Mouse (Mus musculus) limb, embryonic 15.5 days (tissue): ENCODE measurements around the gene Glrb. TPM values are rescaled to one million over a fixed set of nuclear protein-coding genes. Genes with fewer than 3 reads are reported as not detected.

Experiments used
- ATAC-seq: fragments of 200-750 bp; cut with Nextera tagmentation; 2 replicates; pipeline ENCODE4 v1.8.0; 2017; ENCODE audit warnings: low read depth, moderate TSS enrichment; ENCODE audit not compliant: insufficient number of reproducible peaks, low FRiP score, low TSS enrichment
- H3K27ac ChIP-seq: fragments of 300-500 bp; sonication (generic); 2 replicates; pipeline ENCODE4 v1.5.1; 2015; ENCODE audit warnings: moderate library complexity, mild to moderate bottlenecking, inconsistent platforms
- H3K27me3 ChIP-seq: fragments of 300-500 bp; sonication (generic); 2 replicates; pipeline ENCODE4 v1.6.1; 2015; ENCODE audit warnings: inconsistent platforms
- H3K36me3 ChIP-seq: fragments of 300-500 bp; sonication (generic); 2 replicates; pipeline ENCODE4 v1.6.1; 2015; ENCODE audit warnings: inconsistent platforms
- H3K4me1 ChIP-seq: fragments of 300-500 bp; sonication (generic); 2 replicates; pipeline ENCODE4 v1.6.1; 2015; ENCODE audit warnings: inconsistent platforms
- H3K4me2 ChIP-seq: fragments of 300-500 bp; sonication (generic); 2 replicates; pipeline ENCODE4 v1.6.1; 2015; ENCODE audit warnings: mild to moderate bottlenecking, inconsistent platforms
- H3K4me3 ChIP-seq: fragments of 300-500 bp; sonication (generic); 2 replicates; pipeline ENCODE4 v1.5.1; 2015; ENCODE audit warnings: mild to moderate bottlenecking, inconsistent platforms
- H3K9ac ChIP-seq: fragments of 300-500 bp; sonication (generic); 2 replicates; pipeline ENCODE4 v1.6.1; 2015; ENCODE audit warnings: inconsistent platforms
- H3K9me3 ChIP-seq: fragments of 300-500 bp; sonication (generic); 2 replicates; pipeline ENCODE4 v1.6.1; 2016; ENCODE audit warnings: inconsistent platforms
- WGBS: fragments of 180-500 bp; shearing (Covaris S2); methylation state at CpG from one replicate; pipeline ENCODE4 v1.1.7; 2015; 5-methylcytosine and 5-hydroxymethylcytosine counted together
- polyA plus RNA-seq: library from polyadenylated mRNA; unstranded; fragments of >200 nt; fragmentation: Nextera tagmentation; extraction: Ambion mirVana; gene quantifications from 2 replicates; pipeline ENCODE4 v1.2.1, GENCODE M21; 2015

Glrb gene
- polyA plus RNA-seq, 1 experiment from 2014 or later: 16.7 TPM

- ATAC-seq: no peak
- Histone ChIP-seq H3K9me3 (no peaks in the 10 kb centered on the region), H3K27ac (no peak overlapping the region), H3K9ac (no peak overlapping the region), H3K4me3 (no peak overlapping the region), H3K4me1 (no peaks in the 10 kb centered on the region), H3K27me3 (no peaks in the 10 kb centered on the region), H3K4me2 (no peak overlapping the region), H3K36me3 (no peaks in the 10 kb centered on the region)
These were observed 99.7 kb downstream of the Glrb start for GRCm38 (mm10) chr3:80813734-80814133.

- H3K4me3 ChIP-seq: no peak overlapping the region
- H3K4me2 ChIP-seq: no peak overlapping the region
- no peak overlapping the region for H3K9ac ChIP-seq
- 78% methylated on average over 3 of the region's 3 CpGs for WGBS
- no peaks in the 10 kb centered on the region for H3K36me3 ChIP-seq
- no peak for ATAC-seq
- no peak overlapping the region for H3K27ac ChIP-seq
- no peaks in the 10 kb centered on the region for H3K4me1 ChIP-seq
- H3K27me3 ChIP-seq: no peaks in the 10 kb centered on the region
- H3K9me3 ChIP-seq: no peaks in the 10 kb centered on the region
These were observed 101.2 kb downstream of the Glrb start for GRCm38 (mm10) chr3:80812237-80812636.

GRCm38 (mm10) chr3:80805327-80805726 lies 108.1 kb downstream of the Glrb start:
- 12% methylated on average over 1 of the region's 1 CpGs for WGBS
- Histone ChIP-seq H3K9me3 (no peaks in the 10 kb centered on the region), H3K9ac (no peak overlapping the region), H3K27me3 (peaks cover 24% of the 10 kb centered on the region), H3K4me2 (no peak overlapping the region), H3K4me1 (peaks cover 18% of the 10 kb centered on the region), H3K4me3 (no peak overlapping the region), H3K27ac (no peak overlapping the region), H3K36me3 (no peaks in the 10 kb centered on the region)
- no peak for ATAC-seq

DNA sequence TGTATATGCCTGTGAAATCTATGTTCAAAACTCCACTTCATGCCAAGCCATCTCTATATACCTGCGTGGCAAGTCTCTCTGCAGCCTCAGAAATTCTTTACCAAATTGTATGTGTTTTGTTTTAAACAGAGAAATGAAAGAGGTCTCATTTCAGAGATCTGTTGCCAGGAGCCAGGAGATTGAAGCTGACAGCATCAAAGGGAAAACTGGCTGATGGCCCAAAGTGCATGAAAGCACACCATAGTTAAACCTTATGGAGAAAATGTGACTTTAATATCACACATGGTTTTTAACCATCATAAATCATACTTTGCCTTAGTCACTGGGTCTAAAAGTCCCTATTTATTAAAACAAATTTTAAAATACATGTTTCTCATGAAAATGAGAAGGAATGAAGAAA lies 109.6 kb downstream of the Glrb start:
- whole genome bisulfite sequencing: 45% methylated on average over 1 of the region's 1 CpGs
- no peak for ATAC-seq
- H3K27ac ChIP-seq: no peak overlapping the region
- no peak overlapping the region for H3K4me3 ChIP-seq
- no peaks in the 10 kb centered on the region for H3K36me3 ChIP-seq
- H3K4me2 ChIP-seq: no peak overlapping the region
- H3K27me3 ChIP-seq: peaks cover 32% of the 10 kb centered on the region
- H3K4me1 ChIP-seq: peaks cover 20% of the 10 kb centered on the region
- no peak overlapping the region for H3K9ac ChIP-seq
- H3K9me3 ChIP-seq: no peaks in the 10 kb centered on the region

DNA sequence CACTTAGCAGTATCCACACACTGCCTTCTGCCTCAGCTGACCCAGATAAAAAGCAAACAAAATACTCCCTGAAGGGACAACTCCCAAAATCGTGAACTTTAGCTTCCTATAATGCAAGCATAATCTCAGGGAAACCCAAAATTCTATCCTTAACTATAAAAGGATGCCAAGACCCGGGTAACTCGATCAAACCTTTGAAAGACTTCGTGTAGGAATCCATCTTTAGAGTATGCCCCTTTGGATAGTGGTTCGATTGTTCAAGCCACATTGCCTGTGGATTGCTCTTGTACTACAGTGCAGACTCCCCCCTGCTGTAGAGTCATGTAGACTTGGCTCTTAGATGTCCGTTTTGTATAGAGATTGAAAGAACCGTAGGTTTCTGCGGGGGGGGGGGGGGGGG lies 110.2 kb downstream of the Glrb start:
- H3K4me1 ChIP-seq: peaks cover 20% of the 10 kb centered on the region
- no peak for ATAC-seq
- H3K27ac ChIP-seq: no peak overlapping the region
- H3K4me2 ChIP-seq: peak overlapping the region; percentile 88
- H3K9ac ChIP-seq: no peak overlapping the region
- no peaks in the 10 kb centered on the region for H3K9me3 ChIP-seq
- H3K4me3 ChIP-seq: peak overlapping the region; percentile 44; the same call in 1 of the 2 replicates
- H3K36me3 ChIP-seq: no peaks in the 10 kb centered on the region
- peaks cover 32% of the 10 kb centered on the region for H3K27me3 ChIP-seq
- 57% methylated on average over 8 of the region's 8 CpGs for WGBS

GRCm38 (mm10) chr3:80802596-80803081 lies 110.8 kb downstream of the Glrb start, which contains the start of gene Gria2:
Gene Gria2 (minus strand): TSS chr3:80802835.
- peak within 1 kb of the TSS; percentile 88 for H3K4me2 ChIP-seq
- H3K27ac ChIP-seq: no peak within 1 kb of the TSS
- WGBS: under 1% methylated on average over 35 of the region's 35 CpGs

GRCm38 (mm10) chr3:80801827-80802310 lies 111.6 kb downstream of the Glrb start:
- Histone ChIP-seq H3K9ac (no peak overlapping the region), H3K27me3 (peaks cover 32% of the 10 kb centered on the region), H3K4me1 (peaks cover 20% of the 10 kb centered on the region), H3K4me3 (peak overlapping the region; percentile 44; the same call in 1 of the 2 replicates), H3K27ac (no peak overlapping the region), H3K9me3 (no peaks in the 10 kb centered on the region), H3K36me3 (no peaks in the 10 kb centered on the region), H3K4me2 (no peak overlapping the region)
- WGBS: 24% methylated on average over 6 of the region's 6 CpGs
- no peak for ATAC-seq

More at GRCm38 (mm10) chr3:80802596-80803081, 110.8 kb downstream of the Glrb start, which contains the start of gene Gria2:
- ATAC-seq: peak; percentile 75; the same call in 1 of the 2 replicates
- peak within 1 kb of the TSS; percentile 44 for H3K4me3 ChIP-seq
- peaks cover 32% of the 10 kb centered on the region for H3K27me3 ChIP-seq
- no peak within 1 kb of the TSS for H3K9ac ChIP-seq
- H3K4me1 ChIP-seq: peaks cover 20% of the 10 kb centered on the region
- no peaks in the 10 kb centered on the region for H3K36me3 ChIP-seq
- no peaks in the 10 kb centered on the region for H3K9me3 ChIP-seq

DNA sequence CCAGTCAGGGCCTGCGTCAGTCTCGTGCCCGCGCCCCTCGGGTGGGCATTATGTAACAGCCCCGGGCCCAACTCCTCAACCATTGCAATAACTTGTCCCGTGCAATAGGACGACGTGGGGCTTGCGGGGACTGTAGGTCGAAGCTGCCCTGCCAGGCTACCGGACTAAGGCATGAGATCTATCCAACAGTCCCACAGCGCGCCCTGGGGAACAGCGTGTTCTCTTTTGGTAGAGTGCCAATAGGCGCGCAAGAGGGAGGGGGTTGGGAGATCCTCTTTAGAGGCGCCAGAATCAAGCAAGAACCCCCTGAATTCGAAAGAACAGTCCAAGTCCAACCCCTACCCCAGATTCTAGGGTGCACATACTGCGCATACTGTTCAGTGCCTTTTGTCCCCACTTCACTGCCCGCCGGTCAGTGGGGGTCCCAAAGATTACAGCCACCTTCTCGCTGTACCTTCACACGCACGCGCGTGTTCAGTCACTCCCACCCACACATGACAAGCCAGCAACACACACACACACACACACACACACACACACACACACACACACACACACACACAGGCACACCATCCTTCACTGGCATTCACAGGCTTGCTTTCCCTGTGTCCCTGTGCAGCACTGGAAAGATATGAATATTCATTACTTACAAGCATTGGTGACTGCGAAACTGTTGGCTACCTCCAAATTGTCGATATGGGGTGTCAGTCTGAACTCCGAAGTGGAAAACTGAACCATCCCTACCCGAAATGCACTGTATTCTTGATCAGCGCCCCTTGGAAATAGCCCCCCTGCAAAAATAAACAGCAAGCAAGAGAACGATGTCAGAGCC lies 112.2 kb downstream of the Glrb start:
- ATAC-seq: no peak
- Histone ChIP-seq H3K4me2 (peak overlapping the region; percentile 64), H3K27me3 (peaks cover 32% of the 10 kb centered on the region), H3K4me1 (peaks cover 20% of the 10 kb centered on the region), H3K36me3 (no peaks in the 10 kb centered on the region), H3K4me3 (peak overlapping the region; percentile 44), H3K9me3 (no peaks in the 10 kb centered on the region), H3K27ac (no peak overlapping the region), H3K9ac (no peak overlapping the region)
- 9% methylated on average over 33 of the region's 33 CpGs for WGBS

GRCm38 (mm10) chr3:80800299-80800994 lies 113.0 kb downstream of the Glrb start:
- Histone ChIP-seq H3K4me1 (peaks cover 20% of the 10 kb centered on the region), H3K4me2 (peak overlapping the region; percentile 64), H3K9me3 (no peaks in the 10 kb centered on the region), H3K9ac (no peak overlapping the region), H3K27ac (no peak overlapping the region), H3K27me3 (peaks cover 32% of the 10 kb centered on the region), H3K4me3 (peak overlapping the region; percentile 44), H3K36me3 (no peaks in the 10 kb centered on the region)
- no peak for ATAC-seq
- 3% methylated on average over 29 of the region's 29 CpGs for WGBS

DNA sequence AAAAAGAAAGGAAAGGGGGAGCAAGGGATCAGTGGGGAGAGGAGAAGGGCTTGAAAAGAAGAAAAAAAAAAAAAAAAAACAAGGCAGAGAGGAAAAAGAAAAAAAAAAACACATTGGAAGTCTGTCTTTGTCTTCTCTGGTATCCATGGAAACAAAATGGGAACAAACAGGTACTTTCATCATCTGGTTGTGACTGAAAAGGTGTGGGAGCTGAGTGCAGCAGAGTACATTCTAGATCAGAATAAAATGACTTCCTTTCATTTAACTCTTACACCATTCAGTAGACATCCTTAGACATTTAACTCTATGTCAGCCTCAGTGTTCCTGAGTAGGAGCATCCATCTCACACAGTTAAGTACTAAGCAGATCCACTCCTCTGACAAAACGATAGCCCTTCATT lies 115.5 kb downstream of the Glrb start:
- no peak for ATAC-seq
- WGBS: 87% methylated on average over 1 of the region's 1 CpGs
- H3K36me3 ChIP-seq: no peaks in the 10 kb centered on the region

DNA sequence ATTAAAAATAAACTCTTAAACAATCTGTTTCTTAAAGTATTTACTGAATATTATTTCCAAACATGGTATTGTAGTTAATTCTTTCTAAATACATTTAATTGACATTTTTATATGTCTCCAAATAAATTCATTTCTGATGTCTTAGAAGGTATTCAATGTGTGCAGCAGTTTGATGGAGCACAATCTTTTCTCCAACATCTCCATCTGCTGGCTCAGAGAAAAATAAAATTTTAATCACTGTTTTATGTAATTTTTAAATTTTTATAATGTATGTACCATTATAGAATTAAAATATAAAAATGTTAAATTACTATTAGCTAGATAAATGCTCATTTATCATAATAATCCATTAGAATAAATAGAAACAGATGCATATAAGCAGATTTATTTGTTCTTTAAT lies 116.7 kb downstream of the Glrb start:
- H3K27ac ChIP-seq: no peak overlapping the region
- H3K4me2 ChIP-seq: no peak overlapping the region
- H3K9ac ChIP-seq: no peak overlapping the region
- H3K4me1 ChIP-seq: peaks cover 12% of the 10 kb centered on the region
- peaks cover 22% of the 10 kb centered on the region for H3K27me3 ChIP-seq
- no peaks in the 10 kb centered on the region for H3K36me3 ChIP-seq
- ATAC-seq: no peak
- H3K9me3 ChIP-seq: no peaks in the 10 kb centered on the region
- H3K4me3 ChIP-seq: no peak overlapping the region

More for the DNA sequence above, 115.5 kb downstream of the Glrb start:
- Histone ChIP-seq H3K4me1 (peaks cover 19% of the 10 kb centered on the region), H3K4me2 (no peak overlapping the region), H3K27ac (no peak overlapping the region), H3K4me3 (no peak overlapping the region), H3K9me3 (no peaks in the 10 kb centered on the region), H3K27me3 (peaks cover 32% of the 10 kb centered on the region), H3K9ac (no peak overlapping the region)

DNA sequence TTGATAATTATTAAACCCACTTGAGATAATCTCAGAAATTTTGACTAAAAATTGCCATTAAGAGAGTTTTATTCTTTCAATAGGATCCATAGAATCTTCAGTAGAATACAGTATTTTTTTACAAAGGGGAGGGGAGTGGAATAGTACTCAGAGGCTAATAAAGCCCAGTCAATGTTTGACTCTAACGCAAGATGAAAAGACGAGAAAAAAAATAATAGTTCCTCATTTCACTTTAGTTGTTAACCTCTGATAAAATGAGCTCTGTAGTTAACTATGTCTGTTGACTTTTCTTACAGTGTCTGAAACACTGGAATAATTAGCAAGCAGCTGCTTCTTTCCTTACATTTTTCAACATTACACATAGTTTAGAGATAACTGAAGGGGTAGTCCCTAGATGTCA lies 118.2 kb downstream of the Glrb start:
- H3K27me3 ChIP-seq: peaks cover 7% of the 10 kb centered on the region
- peaks cover 2% of the 10 kb centered on the region for H3K4me1 ChIP-seq
- H3K4me3 ChIP-seq: no peak overlapping the region
- no peaks in the 10 kb centered on the region for H3K36me3 ChIP-seq
- H3K9me3 ChIP-seq: no peaks in the 10 kb centered on the region
- ATAC-seq: no peak
- H3K4me2 ChIP-seq: no peak overlapping the region
- no peak overlapping the region for H3K27ac ChIP-seq
- WGBS: 76% methylated on average over 2 of the region's 2 CpGs
- H3K9ac ChIP-seq: no peak overlapping the region
